Mouse (Mus musculus): ENCODE results near the gene Gm6760.

Gm6760 gene

DNA sequence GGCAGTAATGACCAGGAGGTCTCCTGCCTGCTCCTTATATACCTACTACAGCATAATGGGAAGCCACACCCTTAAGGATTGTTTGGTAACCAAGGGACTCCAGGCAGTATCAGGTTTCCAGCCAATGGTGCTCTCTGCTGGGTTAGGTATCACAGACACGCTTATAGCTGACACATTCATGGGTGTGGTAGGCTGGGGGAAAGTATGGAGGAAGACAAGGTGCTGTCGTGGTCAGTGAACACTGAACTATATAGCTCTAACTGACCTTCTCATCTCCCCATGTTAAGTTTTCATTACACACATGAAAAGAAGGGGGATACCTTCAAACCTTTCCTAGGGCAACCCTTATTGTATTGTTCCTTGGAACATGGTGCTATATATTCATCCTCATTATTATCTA lies at the start of gene Gm6760:
Gene Gm6760, minus strand, starts transcription at position 101 of the 400 bp plus-strand sequence.
- DNase-seq: no peak

DNA sequence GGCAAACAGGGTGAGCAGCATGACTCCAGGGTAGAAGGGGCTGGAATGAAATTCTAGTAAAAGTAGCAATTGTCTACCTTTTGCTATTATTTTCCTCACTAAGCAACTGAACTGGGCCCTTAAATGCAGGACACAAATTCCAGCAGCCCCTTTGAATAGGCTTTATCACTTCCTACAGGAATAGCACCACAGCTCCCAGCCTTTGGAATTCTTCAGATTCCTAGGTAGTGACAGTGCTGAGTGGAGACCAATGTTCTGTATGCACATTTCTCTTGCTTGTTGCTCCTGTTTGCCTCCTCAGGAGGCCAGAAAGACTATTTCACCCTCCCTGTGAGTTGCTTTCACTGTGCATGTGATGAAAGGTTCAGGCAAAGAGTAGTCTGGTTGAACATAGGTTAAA lies 29.2 kb upstream of the Gm6760 start:
- no peak for DNase-seq

DNA sequence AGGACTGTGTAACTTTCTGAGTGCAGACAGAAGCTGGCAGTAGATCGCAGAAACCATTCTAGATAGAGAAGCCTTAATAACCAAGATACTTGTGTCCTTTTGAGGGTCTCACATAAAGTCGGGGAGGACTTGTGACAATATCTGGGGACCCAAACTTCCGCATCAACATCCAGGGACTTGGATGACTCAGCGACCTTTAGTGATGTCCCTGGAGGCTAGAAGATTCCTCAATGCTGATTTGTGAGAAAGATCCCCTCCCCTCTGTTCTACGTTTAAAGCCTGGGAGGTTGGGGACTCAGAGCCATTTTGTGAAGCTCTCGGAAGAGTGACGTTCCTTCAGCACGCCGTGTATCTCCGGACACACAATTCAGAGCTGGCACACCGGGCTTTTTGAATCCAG lies 21.2 kb upstream of the Gm6760 start, which contains the start of gene 3830417A13Rik:
Gene 3830417A13Rik, plus strand, starts transcription at position 301 of the 400 bp plus-strand sequence.
- no peak for DNase-seq

Data from thymus, postnatal 36 days (tissue).